Mouse (Mus musculus) MEL (cell line): Measurements from ENCODE around the gene Atpaf1. TPM values are rescaled to one million over a fixed set of nuclear protein-coding genes. Genes with fewer than 3 reads are reported as not detected.

Experiments
- DNase-seq: peaks from one replicate; pipeline ENCODE4 v3.0.0; 2011; ENCODE audit warnings: low read depth, low spot score
- H3K27ac ChIP-seq: 2 replicates; pipeline ENCODE4 v1.5.1; 2012; ENCODE audit warnings: low read depth, mild to moderate bottlenecking, control low read depth, low read length, moderate library complexity; ENCODE audit not compliant: control insufficient read depth
- H3K27me3 ChIP-seq, 2 experiments: fragments of 150-350 bp in 1 of 2; sonication (generic) in 1 of 2; 2 replicates each; pipeline ENCODE4 v1.6.1; 2012; ENCODE audit warnings: low read length in 2 of 2, mild to moderate bottlenecking in 2 of 2, improper control_type of control experiment in 1 of 2, moderate library complexity in 1 of 2; ENCODE audit not compliant: insufficient read depth in 2 of 2, control insufficient read depth in 1 of 2
- H3K36me3 ChIP-seq, 2 experiments: 2 replicates each; pipeline ENCODE4 v1.6.1; 2012 to 2014; ENCODE audit warnings: low read length in 2 of 2, improper control_type of control experiment in 1 of 2, inconsistent platforms in 1 of 2, mild to moderate bottlenecking in 1 of 2; ENCODE audit not compliant: insufficient read depth in 2 of 2, control insufficient read depth in 1 of 2
- H3K4me1 ChIP-seq, 2 experiments: fragments of 150-350 bp in 1 of 2; sonication (generic) in 1 of 2; 2 replicates each; pipeline ENCODE4 v1.6.1; 2012; ENCODE audit warnings: low read length in 2 of 2, improper control_type of control experiment in 1 of 2, mild to moderate bottlenecking in 1 of 2; ENCODE audit not compliant: insufficient read depth in 2 of 2, control insufficient read depth in 1 of 2
- H3K4me3 ChIP-seq, 2 experiments: fragments of 150-350 bp in 1 of 2; sonication (generic) in 1 of 2; 2 replicates each; pipeline ENCODE4 v1.5.1; 2012; ENCODE audit warnings: low read depth in 2 of 2, low read length in 2 of 2, mild to moderate bottlenecking in 2 of 2, moderate library complexity in 2 of 2, control low read depth in 1 of 2, improper control_type of control experiment in 1 of 2; ENCODE audit not compliant: control insufficient read depth in 1 of 2, insufficient read depth in 1 of 2
- H3K79me2 ChIP-seq: 2 replicates; pipeline ENCODE4 v1.6.1; 2012; ENCODE audit warnings: mild to moderate bottlenecking, low read length, moderate library complexity; ENCODE audit not compliant: control insufficient read depth, poor library complexity, insufficient read depth
- H3K9ac ChIP-seq: 2 replicates; pipeline ENCODE4 v1.6.1; 2012; ENCODE audit warnings: low read depth, mild to moderate bottlenecking, control low read depth, low read length, moderate library complexity; ENCODE audit not compliant: control insufficient read depth, poor library complexity, severe bottlenecking
- H3K9me3 ChIP-seq: fragments of 150-350 bp; sonication (generic); replicated peaks from 2 replicates; pipeline ENCODE4 v1.6.1; 2012; ENCODE audit warnings: mild to moderate bottlenecking, low read length, improper control_type of control experiment, moderate library complexity; ENCODE audit not compliant: insufficient read depth
- CHD1 ChIP-seq: IDR thresholded peaks from 2 replicates; pipeline ENCODE4 v1.6.1; 2012; ENCODE audit warnings: low read depth, mild to moderate bottlenecking, inconsistent platforms, low read length, improper control_type of control experiment
- ELF1 ChIP-seq: IDR thresholded peaks from 2 replicates; pipeline ENCODE4 v1.6.1; 2014; ENCODE audit warnings: low read depth, mild to moderate bottlenecking, inconsistent platforms, low read length, improper control_type of control experiment, moderate library complexity
- EP300 ChIP-seq, 2 experiments: IDR thresholded peaks; 2 replicates each; pipeline ENCODE4 v1.6.1; 2011; ENCODE audit warnings: improper control_type of control experiment in 2 of 2, low read length in 2 of 2, low read depth in 1 of 2, mild to moderate bottlenecking in 1 of 2
- ETS1 ChIP-seq: IDR thresholded peaks from 2 replicates; pipeline ENCODE4 v1.6.1; 2012; ENCODE audit warnings: low read depth, mild to moderate bottlenecking, inconsistent platforms, low read length, improper control_type of control experiment, moderate library complexity
- GABPA ChIP-seq: IDR thresholded peaks from 2 replicates; pipeline ENCODE4 v1.6.1; 2012; ENCODE audit warnings: low read depth, mild to moderate bottlenecking, inconsistent platforms, low read length, improper control_type of control experiment, moderate library complexity
- HCFC1 ChIP-seq: IDR thresholded peaks from 2 replicates; pipeline ENCODE4 v1.6.1; 2012; ENCODE audit warnings: low read depth, mild to moderate bottlenecking, inconsistent platforms, low read length, improper control_type of control experiment, moderate library complexity
- JUND ChIP-seq: IDR thresholded peaks from 2 replicates; pipeline ENCODE4 v1.6.1; 2011; ENCODE audit warnings: low read depth, mild to moderate bottlenecking, improper control_type of control experiment, low read length
- MAX ChIP-seq: IDR thresholded peaks from 2 replicates; pipeline ENCODE4 v1.6.1; 2011; ENCODE audit warnings: low read length, improper control_type of control experiment
- MAZ ChIP-seq: IDR thresholded peaks from 2 replicates; pipeline ENCODE4 v1.6.1; 2012; ENCODE audit warnings: low read depth, mild to moderate bottlenecking, inconsistent platforms, low read length, improper control_type of control experiment
- MEF2A ChIP-seq: IDR thresholded peaks from 2 replicates; pipeline ENCODE4 v1.6.1; 2014; ENCODE audit warnings: low read depth, mild to moderate bottlenecking, inconsistent platforms, low read length, improper control_type of control experiment; ENCODE audit not compliant: poor library complexity, insufficient replicate concordance, severe bottlenecking; ENCODE audit errors: extremely low read depth
- MYB ChIP-seq: IDR thresholded peaks from 2 replicates; pipeline ENCODE4 v1.6.1; 2011; ENCODE audit warnings: mild to moderate bottlenecking, low read depth, low read length, improper control_type of control experiment
- MYC ChIP-seq: IDR thresholded peaks from 2 replicates; pipeline ENCODE4 v1.6.1; 2011; ENCODE audit warnings: low read depth, mild to moderate bottlenecking, low read length, improper control_type of control experiment, moderate library complexity
- NRF1 ChIP-seq: IDR thresholded peaks from 2 replicates; pipeline ENCODE4 v1.6.1; 2014; ENCODE audit warnings: low read depth, mild to moderate bottlenecking, inconsistent platforms, low read length, improper control_type of control experiment, moderate library complexity; ENCODE audit not compliant: poor library complexity, insufficient read depth, severe bottlenecking
- RCOR1 ChIP-seq: IDR thresholded peaks from 2 replicates; pipeline ENCODE4 v1.6.1; 2012; ENCODE audit warnings: low read depth, mild to moderate bottlenecking, inconsistent platforms, low read length, improper control_type of control experiment
- TBP ChIP-seq: IDR thresholded peaks from 2 replicates; pipeline ENCODE4 v1.8.0; 2011; ENCODE audit warnings: low read depth, low read length, improper control_type of control experiment
- TCF12 ChIP-seq: IDR thresholded peaks from 2 replicates; pipeline ENCODE4 v1.6.1; 2014; ENCODE audit warnings: low read depth, mild to moderate bottlenecking, inconsistent platforms, low read length, improper control_type of control experiment, moderate library complexity
- USF1 ChIP-seq: IDR thresholded peaks from 2 replicates; pipeline ENCODE4 v1.6.1; 2014; ENCODE audit warnings: low read depth, mild to moderate bottlenecking, inconsistent platforms, low read length, improper control_type of control experiment, moderate library complexity
- ZC3H11A ChIP-seq: IDR thresholded peaks from 2 replicates; pipeline ENCODE4 v1.6.1; 2012; ENCODE audit warnings: low read depth, mild to moderate bottlenecking, inconsistent platforms, low read length, improper control_type of control experiment
- ZMIZ1 ChIP-seq: IDR thresholded peaks from 2 replicates; pipeline ENCODE4 v1.6.1; 2012; ENCODE audit warnings: low read depth, mild to moderate bottlenecking, inconsistent platforms, low read length, improper control_type of control experiment, moderate library complexity
- ZNF384 ChIP-seq: IDR thresholded peaks from 2 replicates; pipeline ENCODE4 v1.6.1; 2012; ENCODE audit warnings: low read depth, mild to moderate bottlenecking, inconsistent platforms, low read length, improper control_type of control experiment
- polyA plus RNA-seq, 2 experiments: library from polyadenylated mRNA; stranded (reverse) in 1 of 2; unstranded in 1 of 2; fragments of >175 nt in 1 of 2; fragments of >200 nt in 1 of 2; gene quantifications; 2 replicates each; pipeline versions ENCODE4 v1.2.1 to v1.2.4; 2012; ENCODE audit warnings: low replicate concordance in 2 of 2, low read depth in 1 of 2; ENCODE audit not compliant: insufficient read length in 2 of 2, insufficient read depth in 1 of 2, missing spikeins in 1 of 2
- total RNA-seq: library from RNA; depleted of rRNA; stranded (reverse); fragments of 300-350 nt; gene quantifications from 2 replicates; pipeline ENCODE4 v1.2.3, GENCODE M21; 2012

Gene Atpaf1
- total and polyA plus RNA-seq, 3 experiments: 23.4 to 24.5 TPM; not detected in 1

GRCm38 (mm10) chr4:115795360-115795759 lies 10.7 kb downstream of the Atpaf1 start:
- DNase-seq: no peak
- Histone ChIP-seq H3K79me2 (no peaks in the 10 kb centered on the region), H3K4me1 (no peaks in the 10 kb centered on the region), H3K27ac (no peak overlapping the region), H3K4me3 (no peak overlapping the region), H3K27me3 (no peaks in the 10 kb centered on the region), H3K9me3 (no peaks in the 10 kb centered on the region), H3K9ac (no peak overlapping the region), H3K36me3 (peaks cover 0 to 18% of the 10 kb centered on the region in 2 experiments; a peak in 2 of 4 replicates)
- no peak for TF ChIP-seq ELF1
- TF ChIP-seq CHD1: no peak
- TF ChIP-seq TBP: no peak
- no peak for TF ChIP-seq EP300 (IDR thresholded peaks at IDR 0.05; ENCODE audit: low read depth in 1 of 2, low read length in 2 of 2)
- no peak for TF ChIP-seq TCF12
- no peak for TF ChIP-seq ZNF384
- no peak for TF ChIP-seq ZMIZ1
- no peak for TF ChIP-seq MEF2A
- no peak for TF ChIP-seq NRF1

- no peak for DNase-seq
- TF ChIP-seq USF1 (no peak), MAZ (no peak), ZC3H11A (no peak), TCF12 (no peak), MAX (no peak), MYB (no peak), RCOR1 (no peak), GABPA (no peak), ETS1 (no peak), HCFC1 (no peak), MYC (no peak), JUND (no peak)
- Histone ChIP-seq H3K27ac (no peak overlapping the region), H3K9ac (no peak overlapping the region), H3K4me3 (no peak overlapping the region), H3K4me1 (no peaks in the 10 kb centered on the region), H3K36me3 (peaks cover 0 to 8% of the 10 kb centered on the region in 2 experiments; a peak in 2 of 4 replicates), H3K79me2 (no peaks in the 10 kb centered on the region), H3K27me3 (no peaks in the 10 kb centered on the region), H3K9me3 (no peaks in the 10 kb centered on the region)
These were observed 15.4 kb downstream of the Atpaf1 start for GRCm38 (mm10) chr4:115799981-115800380.
